Mouse (Mus musculus): Measurements from ENCODE around the gene 1700088E04Rik. TPM values are rescaled to one million over a fixed set of nuclear protein-coding genes. Genes with fewer than 3 reads are reported as not detected.

Gene 1700088E04Rik
- total RNA-seq, 1 experiment, result 2.6 TPM

GRCm38 (mm10) chr15:79127101-79127500 is 14.0 kb downstream of the 1700088E04Rik start:
- Histone ChIP-seq H3K27ac (ENCODE audit: insufficient read depth, low read depth, low read length, poor library complexity, severe bottlenecking) (no peak overlapping the region), H3K4me1 (ENCODE audit: control insufficient read depth in 2 of 2, insufficient read depth in 2 of 2, low read length in 2 of 2, poor library complexity in 1 of 2) (peaks cover 0 to 2% of the 10 kb centered on the region in 2 experiments; a peak in 2 of 4 replicates), H3K9me3 (ENCODE audit: control insufficient read depth, insufficient read depth, low read depth, low read length) (no peaks in the 10 kb centered on the region), H3K4me3 (ENCODE audit: insufficient read depth in 1 of 2, low read depth in 1 of 2, low read length in 2 of 2, poor library complexity in 1 of 2, severe bottlenecking in 1 of 2) (no peak overlapping the region; a peak in 1 of 4 replicates), H3K36me3 (ENCODE audit: control insufficient read depth, insufficient read depth, low read length, poor library complexity, severe bottlenecking) (peaks cover 6% of the 10 kb centered on the region; the same call in 1 of the 2 replicates), H3K9ac (ENCODE audit: insufficient read depth, low read depth, low read length, poor library complexity, severe bottlenecking) (no peak overlapping the region)
- no peak for DNase-seq (ENCODE audit: low read depth, low spot score)
- TF ChIP-seq MAFK (IDR thresholded peaks at IDR 0.05; ENCODE audit: insufficient read depth, low read depth, low read length), result no peak
- no peak for TF ChIP-seq ZNF384 (IDR thresholded peaks at IDR 0.05; ENCODE audit: low read depth, low read length)
- no peak for TF ChIP-seq CHD2 (IDR thresholded peaks at IDR 0.05; ENCODE audit: low read depth, low read length)
- TF ChIP-seq HCFC1 (IDR thresholded peaks at IDR 0.05; ENCODE audit: borderline replicate concordance, insufficient read depth, low read length), result no peak
- TF ChIP-seq ZC3H11A (IDR thresholded peaks at IDR 0.05; ENCODE audit: borderline replicate concordance, low read depth, low read length), result no peak
- in situ Hi-C loops (cut with MboI; ENCODE audit: low sequenced_read_pairs in 2 of 2, unreplicated experiment in 2 of 2), result no loop called here

DNA sequence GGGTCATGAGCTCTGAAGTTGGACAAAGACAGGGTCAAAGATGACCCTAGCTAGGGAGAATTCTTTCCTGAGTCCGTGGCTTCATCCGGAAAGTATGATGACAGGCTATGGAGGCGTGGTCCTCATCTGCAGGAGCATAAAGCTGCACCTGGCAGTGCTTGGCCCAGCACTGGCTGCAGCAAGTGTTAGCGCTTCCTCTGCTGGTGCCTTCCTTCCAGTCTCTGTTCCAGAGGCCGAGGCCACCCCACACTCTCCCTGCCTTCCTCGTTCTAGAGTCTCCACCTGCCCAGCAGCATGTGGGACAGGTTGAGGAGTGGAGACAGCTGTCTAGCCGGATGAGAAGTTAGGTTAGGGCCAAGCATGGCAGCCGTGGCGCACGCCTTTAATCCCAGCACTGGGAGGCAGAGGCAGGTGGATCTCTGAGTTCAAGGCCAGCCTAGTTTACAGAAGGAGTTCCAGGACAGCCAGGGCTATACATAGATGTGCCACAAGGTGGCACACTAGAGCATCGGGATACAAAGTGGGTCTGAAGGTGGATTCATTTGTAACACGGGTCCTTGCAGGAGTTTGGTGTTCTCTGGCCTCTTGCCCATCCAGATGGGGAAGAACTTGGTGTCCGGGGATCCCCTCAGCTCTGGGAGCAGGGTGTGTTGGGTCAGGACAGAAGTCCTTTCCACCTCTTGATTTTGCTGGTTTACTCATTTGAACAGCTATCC is 14.7 kb downstream of the 1700088E04Rik start:
- H3K4me3 ChIP-seq (ENCODE audit: insufficient read depth in 1 of 2, low read depth in 1 of 2, low read length in 2 of 2, poor library complexity in 1 of 2, severe bottlenecking in 1 of 2), result no peak overlapping the region; a peak in 1 of 4 replicates
- peaks cover 0 to 2% of the 10 kb centered on the region in 2 experiments; a peak in 2 of 4 replicates for H3K4me1 ChIP-seq (ENCODE audit: control insufficient read depth in 2 of 2, insufficient read depth in 2 of 2, low read length in 2 of 2, poor library complexity in 1 of 2)
- peaks cover 6% of the 10 kb centered on the region; the same call in 1 of the 2 replicates for H3K36me3 ChIP-seq (ENCODE audit: control insufficient read depth, insufficient read depth, low read length, poor library complexity, severe bottlenecking)
- no peak overlapping the region for H3K9ac ChIP-seq (ENCODE audit: insufficient read depth, low read depth, low read length, poor library complexity, severe bottlenecking)
- in situ Hi-C loops (cut with MboI; ENCODE audit: low sequenced_read_pairs in 2 of 2, unreplicated experiment in 2 of 2), result no loop called here
- no peak for TF ChIP-seq CHD2 (IDR thresholded peaks at IDR 0.05; ENCODE audit: low read depth, low read length)
- no peak overlapping the region for H3K27ac ChIP-seq (ENCODE audit: insufficient read depth, low read depth, low read length, poor library complexity, severe bottlenecking)
- H3K9me3 ChIP-seq (ENCODE audit: control insufficient read depth, insufficient read depth, low read depth, low read length), result no peaks in the 10 kb centered on the region
- peak; percentile 83 for DNase-seq (ENCODE audit: low read depth, low spot score)

DNA sequence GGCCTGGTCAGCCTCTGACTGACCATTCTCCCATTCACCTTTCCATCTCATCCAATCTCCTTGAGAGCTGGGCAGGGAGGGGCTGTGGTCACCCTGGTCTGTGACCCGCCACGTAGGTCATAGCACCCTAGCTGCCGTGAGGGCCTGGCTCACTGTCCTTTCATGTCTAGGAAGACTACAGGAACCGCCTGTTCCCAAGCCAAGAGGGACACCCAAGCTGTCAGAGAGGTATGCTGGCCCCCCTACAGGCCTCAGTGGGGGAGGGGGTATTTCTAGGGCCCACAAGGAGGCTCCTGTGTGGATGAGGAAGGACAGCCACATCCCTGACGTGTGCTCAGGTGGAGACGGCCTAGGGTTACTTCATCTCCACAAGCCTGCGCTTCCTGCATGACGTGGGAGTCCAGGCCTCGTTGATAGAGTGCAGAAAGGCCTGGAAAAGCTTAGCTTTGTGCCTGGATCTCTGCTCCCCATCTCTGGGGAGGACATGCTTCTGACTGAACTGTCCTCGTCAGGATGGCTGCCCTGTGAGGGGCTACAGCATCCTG is 16.6 kb downstream of the 1700088E04Rik start:
- no peak for DNase-seq (ENCODE audit: low read depth, low spot score)
- Histone ChIP-seq H3K4me3 (ENCODE audit: insufficient read depth in 1 of 2, low read depth in 1 of 2, low read length in 2 of 2, poor library complexity in 1 of 2, severe bottlenecking in 1 of 2) (no peak overlapping the region), H3K9ac (ENCODE audit: insufficient read depth, low read depth, low read length, poor library complexity, severe bottlenecking) (no peak overlapping the region), H3K27ac (ENCODE audit: insufficient read depth, low read depth, low read length, poor library complexity, severe bottlenecking) (no peak overlapping the region), H3K4me1 (ENCODE audit: control insufficient read depth in 2 of 2, insufficient read depth in 2 of 2, low read length in 2 of 2, poor library complexity in 1 of 2) (peaks cover 0 to 7% of the 10 kb centered on the region in 2 experiments; a peak in 1 of 4 replicates), H3K9me3 (ENCODE audit: control insufficient read depth, insufficient read depth, low read depth, low read length) (no peaks in the 10 kb centered on the region), H3K36me3 (ENCODE audit: control insufficient read depth, insufficient read depth, low read length, poor library complexity, severe bottlenecking) (peaks cover 6% of the 10 kb centered on the region; the same call in 1 of the 2 replicates)
- TF ChIP-seq MAFK (IDR thresholded peaks at IDR 0.05; ENCODE audit: insufficient read depth, low read depth, low read length) (no peak), CHD2 (IDR thresholded peaks at IDR 0.05; ENCODE audit: low read depth, low read length) (no peak), ZC3H11A (IDR thresholded peaks at IDR 0.05; ENCODE audit: borderline replicate concordance, low read depth, low read length) (no peak), ZNF384 (IDR thresholded peaks at IDR 0.05; ENCODE audit: low read depth, low read length) (no peak), HCFC1 (IDR thresholded peaks at IDR 0.05; ENCODE audit: borderline replicate concordance, insufficient read depth, low read length) (no peak)
- in situ Hi-C loops (cut with MboI; ENCODE audit: low sequenced_read_pairs in 2 of 2, unreplicated experiment in 2 of 2), result no loop called here

DNA sequence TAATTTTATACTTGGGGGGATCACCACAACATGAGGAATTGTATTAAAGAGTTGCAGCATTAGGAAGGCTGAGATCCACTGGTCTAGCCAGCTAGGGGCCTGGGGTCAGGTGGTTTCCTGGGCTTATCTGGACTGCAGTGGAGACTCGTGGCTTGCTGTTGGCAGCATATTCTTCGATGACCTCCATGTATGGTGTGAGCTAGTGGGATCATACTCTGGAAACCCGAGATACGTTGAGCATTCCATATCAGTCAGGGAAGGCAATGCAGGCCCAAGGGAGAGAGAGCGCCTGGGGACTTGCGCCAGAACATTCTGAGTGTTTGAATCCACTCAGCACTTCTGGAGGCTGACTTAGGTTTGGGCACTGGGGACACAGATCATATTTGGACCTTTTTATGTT is 17.3 kb downstream of the 1700088E04Rik start:
- Histone ChIP-seq H3K9me3 (ENCODE audit: control insufficient read depth, insufficient read depth, low read depth, low read length) (no peaks in the 10 kb centered on the region), H3K4me1 (ENCODE audit: control insufficient read depth in 2 of 2, insufficient read depth in 2 of 2, low read length in 2 of 2, poor library complexity in 1 of 2) (peaks cover 0 to 7% of the 10 kb centered on the region in 2 experiments; a peak in 1 of 4 replicates), H3K36me3 (ENCODE audit: control insufficient read depth, insufficient read depth, low read length, poor library complexity, severe bottlenecking) (peaks cover 6% of the 10 kb centered on the region; the same call in 1 of the 2 replicates)

More for the DNA sequence above, 17.3 kb downstream of the 1700088E04Rik start:
- H3K27ac ChIP-seq (ENCODE audit: insufficient read depth, low read depth, low read length, poor library complexity, severe bottlenecking), result no peak overlapping the region
- TF ChIP-seq HCFC1 (IDR thresholded peaks at IDR 0.05; ENCODE audit: borderline replicate concordance, insufficient read depth, low read length) (no peak), ZNF384 (IDR thresholded peaks at IDR 0.05; ENCODE audit: low read depth, low read length) (no peak), MAFK (IDR thresholded peaks at IDR 0.05; ENCODE audit: insufficient read depth, low read depth, low read length) (no peak), ZC3H11A (IDR thresholded peaks at IDR 0.05; ENCODE audit: borderline replicate concordance, low read depth, low read length) (no peak), CHD2 (IDR thresholded peaks at IDR 0.05; ENCODE audit: low read depth, low read length) (no peak)
- DNase-seq (ENCODE audit: low read depth, low spot score), result no peak
- H3K4me3 ChIP-seq (ENCODE audit: insufficient read depth in 1 of 2, low read depth in 1 of 2, low read length in 2 of 2, poor library complexity in 1 of 2, severe bottlenecking in 1 of 2), result no peak overlapping the region
- H3K9ac ChIP-seq (ENCODE audit: insufficient read depth, low read depth, low read length, poor library complexity, severe bottlenecking), result no peak overlapping the region
- in situ Hi-C loops (cut with MboI; ENCODE audit: low sequenced_read_pairs in 2 of 2, unreplicated experiment in 2 of 2), result no loop called here

All from ES-E14 (cell line).